Mouse (Mus musculus): ENCODE data around the gene Alpk1.

GRCm38 (mm10) chr3:127705515-127706444 is 74.5 kb downstream of the Alpk1 start:
- no peak for TF ChIP-seq POLR2A (IDR thresholded peaks at IDR 0.05; ENCODE audit: borderline replicate concordance, low read depth, low read length)
- TF ChIP-seq CTCF (IDR thresholded peaks at IDR 0.05; ENCODE audit: low read depth, low read length) = no peak
